Mouse (Mus musculus): ENCODE measurements around the gene Gpr108. TPM values are rescaled to one million over a fixed set of nuclear protein-coding genes. Genes with fewer than 3 reads are reported as not detected.

Gene Gpr108
- polyA plus RNA-seq, 2 experiments = 7.6 to 12.0 TPM

GRCm38 (mm10) chr17:57214676-57215387 is 33.4 kb downstream of the Gpr108 start:
- Histone ChIP-seq H3K27me3 (ENCODE audit: control insufficient read depth, insufficient read depth, low read length) (no peaks in the 10 kb centered on the region), H3K9ac (replicated peaks) (no peak overlapping the region), H3K4me3 (ENCODE audit: insufficient read depth in 1 of 2, low read depth in 2 of 2, low read length in 2 of 2) (no peak overlapping the region), H3K4me1 (replicated peaks; ENCODE audit: control insufficient read depth in 2 of 2, insufficient read depth in 2 of 2, low read length in 1 of 2) (no peaks in the 10 kb centered on the region), H3K4me2 (ENCODE audit: low read depth) (no peak overlapping the region), H3K36me3 (replicated peaks; ENCODE audit: control insufficient read depth, insufficient read depth, low read depth) (no peaks in the 10 kb centered on the region), H3K9me3 (ENCODE audit: control insufficient read depth, low read length) (no peaks in the 10 kb centered on the region), H3K27ac (no peak overlapping the region)
- TF ChIP-seq EP300 (IDR thresholded peaks at IDR 0.05; ENCODE audit: low read depth) (no peak), CTCF (IDR thresholded peaks at IDR 0.05; ENCODE audit: low read depth) (no peak)
- no peak for DNase-seq (ENCODE audit: low read depth in 3 of 3, low spot score in 3 of 3)
- 31% methylated on average over 13 of the region's 13 CpGs for WGBS (ENCODE audit: insufficient replicate concordance)
- ATAC-seq (ENCODE audit: insufficient read depth) = no peak

- WGBS (ENCODE audit: insufficient replicate concordance) = 59% methylated on average over 9 of the region's 9 CpGs
- TF ChIP-seq EP300 (IDR thresholded peaks at IDR 0.05; ENCODE audit: low read depth) (no peak), CTCF (IDR thresholded peaks at IDR 0.05; ENCODE audit: low read depth) (no peak)
Observed at GRCm38 (mm10) chr17:57211501-57211900, 36.7 kb downstream of the Gpr108 start.

GRCm38 (mm10) chr17:57209330-57209729 is 38.9 kb downstream of the Gpr108 start:
- Histone ChIP-seq H3K9ac (replicated peaks) (no peak overlapping the region), H3K27me3 (ENCODE audit: control insufficient read depth, insufficient read depth, low read length) (no peaks in the 10 kb centered on the region), H3K9me3 (ENCODE audit: control insufficient read depth, low read length) (no peaks in the 10 kb centered on the region), H3K4me3 (ENCODE audit: insufficient read depth in 1 of 2, low read depth in 2 of 2, low read length in 2 of 2) (no peak overlapping the region), H3K27ac (no peak overlapping the region), H3K36me3 (replicated peaks; ENCODE audit: control insufficient read depth, insufficient read depth, low read depth) (no peaks in the 10 kb centered on the region; the same call in 1 of the 2 replicates), H3K4me2 (ENCODE audit: low read depth) (no peak overlapping the region), H3K4me1 (replicated peaks; ENCODE audit: control insufficient read depth in 2 of 2, insufficient read depth in 2 of 2, low read length in 1 of 2) (peaks cover 0 to under 1% of the 10 kb centered on the region in 2 experiments; a peak in 1 of 4 replicates)
- TF ChIP-seq CTCF (IDR thresholded peaks at IDR 0.05; ENCODE audit: low read depth) (peak; percentile 20; the same call in 1 of the 2 replicates), EP300 (IDR thresholded peaks at IDR 0.05; ENCODE audit: low read depth) (no peak)
- DNase-seq (ENCODE audit: low read depth in 3 of 3, low spot score in 3 of 3) (no peak), ATAC-seq (ENCODE audit: insufficient read depth) (no peak)
- 35% methylated on average over 4 of the region's 4 CpGs for WGBS (ENCODE audit: insufficient replicate concordance)

More at GRCm38 (mm10) chr17:57211501-57211900, 36.7 kb downstream of the Gpr108 start:
- Histone ChIP-seq H3K4me1 (replicated peaks; ENCODE audit: control insufficient read depth in 2 of 2, insufficient read depth in 2 of 2, low read length in 1 of 2) (no peaks in the 10 kb centered on the region), H3K9me3 (ENCODE audit: control insufficient read depth, low read length) (no peaks in the 10 kb centered on the region), H3K4me3 (ENCODE audit: insufficient read depth in 1 of 2, low read depth in 2 of 2, low read length in 2 of 2) (no peak overlapping the region), H3K36me3 (replicated peaks; ENCODE audit: control insufficient read depth, insufficient read depth, low read depth) (no peaks in the 10 kb centered on the region; the same call in 1 of the 2 replicates), H3K9ac (replicated peaks) (no peak overlapping the region), H3K4me2 (ENCODE audit: low read depth) (no peak overlapping the region), H3K27ac (no peak overlapping the region), H3K27me3 (ENCODE audit: control insufficient read depth, insufficient read depth, low read length) (no peaks in the 10 kb centered on the region)
- DNase-seq (ENCODE audit: low read depth in 3 of 3, low spot score in 3 of 3) = no peak
- ATAC-seq (ENCODE audit: insufficient read depth) = peak; percentile 34; the same call in 1 of the 2 replicates

GRCm38 (mm10) chr17:57207938-57208337 is 40.3 kb downstream of the Gpr108 start:
- 70% methylated on average over 3 of the region's 3 CpGs for WGBS (ENCODE audit: insufficient replicate concordance)
- H3K4me2 ChIP-seq (ENCODE audit: low read depth) = no peak overlapping the region
- DNase-seq (ENCODE audit: low read depth in 3 of 3, low spot score in 3 of 3) = no peak
- ATAC-seq (ENCODE audit: insufficient read depth) = no peak
- no peaks in the 10 kb centered on the region for H3K9me3 ChIP-seq (ENCODE audit: control insufficient read depth, low read length)
- no peaks in the 10 kb centered on the region; the same call in 1 of the 2 replicates for H3K36me3 ChIP-seq (replicated peaks; ENCODE audit: control insufficient read depth, insufficient read depth, low read depth)
- H3K9ac ChIP-seq (replicated peaks) = no peak overlapping the region
- TF ChIP-seq CTCF (IDR thresholded peaks at IDR 0.05; ENCODE audit: low read depth) = no peak
- H3K4me3 ChIP-seq (ENCODE audit: insufficient read depth in 1 of 2, low read depth in 2 of 2, low read length in 2 of 2) = no peak overlapping the region
- H3K27me3 ChIP-seq (ENCODE audit: control insufficient read depth, insufficient read depth, low read length) = no peaks in the 10 kb centered on the region
- peaks cover 0 to 5% of the 10 kb centered on the region in 2 experiments; a peak in 2 of 4 replicates for H3K4me1 ChIP-seq (replicated peaks; ENCODE audit: control insufficient read depth in 2 of 2, insufficient read depth in 2 of 2, low read length in 1 of 2)
- H3K27ac ChIP-seq = no peak overlapping the region

GRCm38 (mm10) chr17:57201841-57202724 is 46.2 kb downstream of the Gpr108 start:
- no peak for TF ChIP-seq CTCF (IDR thresholded peaks at IDR 0.05; ENCODE audit: low read depth)
- TF ChIP-seq EP300 (IDR thresholded peaks at IDR 0.05; ENCODE audit: low read depth) = no peak
- no peak overlapping the region for H3K4me2 ChIP-seq (ENCODE audit: low read depth)
- H3K4me3 ChIP-seq (ENCODE audit: insufficient read depth in 1 of 2, low read depth in 2 of 2, low read length in 2 of 2) = no peak overlapping the region
- WGBS (ENCODE audit: insufficient replicate concordance) = 50% methylated on average over 10 of the region's 10 CpGs
- H3K9me3 ChIP-seq (ENCODE audit: control insufficient read depth, low read length) = no peaks in the 10 kb centered on the region
- no peak overlapping the region for H3K9ac ChIP-seq (replicated peaks)
- H3K36me3 ChIP-seq (replicated peaks; ENCODE audit: control insufficient read depth, insufficient read depth, low read depth) = no peaks in the 10 kb centered on the region; the same call in 1 of the 2 replicates
- peak; percentile 46 for ATAC-seq (ENCODE audit: insufficient read depth)
- no peak overlapping the region for H3K27ac ChIP-seq
- peak in 1 of 3 experiments; percentile 11 for DNase-seq (ENCODE audit: low read depth in 3 of 3, low spot score in 3 of 3)
- peaks cover 0 to 5% of the 10 kb centered on the region in 2 experiments; a peak in 2 of 4 replicates for H3K4me1 ChIP-seq (replicated peaks; ENCODE audit: control insufficient read depth in 2 of 2, insufficient read depth in 2 of 2, low read length in 1 of 2)
- H3K27me3 ChIP-seq (ENCODE audit: control insufficient read depth, insufficient read depth, low read length) = no peaks in the 10 kb centered on the region
